Mouse (Mus musculus) heart, embryonic 14.5 days (tissue): ENCODE data around the gene Gpr31b. TPM values are rescaled to one million over a fixed set of nuclear protein-coding genes. Genes with fewer than 3 reads are reported as not detected.
"Not testable (repeated sequence)": the region's sequence is repeated elsewhere in the genome, so short reads cannot be mapped to it uniquely, and the experiment has no call there.

Experiments
- ATAC-seq: fragments of 200-750 bp; cut with Nextera tagmentation; 2 replicates; pipeline ENCODE4 v1.8.0; 2017; ENCODE audit warnings: low read depth, moderate TSS enrichment; ENCODE audit not compliant: insufficient number of reproducible peaks, insufficient read depth, low FRiP score
- H3K27ac ChIP-seq, 2 experiments: fragments of 200-500 bp in 1 of 2; fragments of 300-500 bp in 1 of 2; sonication (generic) in 1 of 2; replicated peaks in 1 of 2; 2 replicates each; pipeline ENCODE4 v1.5.1; 2012 to 2014; ENCODE audit warnings: low read depth in 2 of 2, low read length in 2 of 2, control low read depth in 1 of 2, mild to moderate bottlenecking in 1 of 2, mixed read lengths in 1 of 2; ENCODE audit not compliant: control insufficient read depth in 1 of 2, insufficient read depth in 1 of 2
- H3K27me3 ChIP-seq: fragments of 300-500 bp; sonication (generic); 2 replicates; pipeline ENCODE4 v1.6.1; 2014; ENCODE audit warnings: mild to moderate bottlenecking, low read length, control low read depth; ENCODE audit not compliant: control insufficient read depth, insufficient read depth
- H3K36me3 ChIP-seq: fragments of 300-500 bp; sonication (generic); 2 replicates; pipeline ENCODE4 v1.6.1; 2014; ENCODE audit warnings: mild to moderate bottlenecking, control low read depth, low read length, mixed read lengths; ENCODE audit not compliant: control insufficient read depth, insufficient read depth
- H3K4me1 ChIP-seq, 2 experiments: fragments of 200-500 bp in 1 of 2; fragments of 300-500 bp in 1 of 2; sonication (generic) in 1 of 2; 2 replicates each; pipeline ENCODE4 v1.6.1; 2012 to 2014; ENCODE audit warnings: low read length in 2 of 2, control low read depth in 1 of 2, mixed read lengths in 1 of 2; ENCODE audit not compliant: control insufficient read depth in 2 of 2, insufficient read depth in 2 of 2
- H3K4me2 ChIP-seq: fragments of 300-500 bp; sonication (generic); 2 replicates; pipeline ENCODE4 v1.6.1; 2014; ENCODE audit warnings: mild to moderate bottlenecking, low read length
- H3K4me3 ChIP-seq, 2 experiments: fragments of 200-500 bp in 1 of 2; fragments of 300-500 bp in 1 of 2; sonication (generic) in 1 of 2; 2 replicates each; pipeline ENCODE4 v1.5.1; 2012 to 2014; ENCODE audit warnings: low read length in 2 of 2, mild to moderate bottlenecking in 2 of 2, control low read depth in 1 of 2, low read depth in 1 of 2, moderate library complexity in 1 of 2; ENCODE audit not compliant: control insufficient read depth in 1 of 2, insufficient read depth in 1 of 2
- H3K9ac ChIP-seq: fragments of 300-500 bp; sonication (generic); 2 replicates; pipeline ENCODE4 v1.6.1; 2014; ENCODE audit warnings: mild to moderate bottlenecking, low read length
- H3K9me3 ChIP-seq: fragments of 300-500 bp; sonication (generic); 2 replicates; pipeline ENCODE4 v1.6.1; 2016; ENCODE audit warnings: low read length, control low read depth; ENCODE audit not compliant: control insufficient read depth
- WGBS: fragments of 180-500 bp; shearing (Covaris S2); extraction: QIAGEN DNeasy Blood & Tissue Kit; methylation state at CpG from one replicate; pipeline ENCODE4 v1.1.7; 2014; 5-methylcytosine and 5-hydroxymethylcytosine counted together
- polyA plus RNA-seq: library from polyadenylated mRNA; unstranded; fragments of >200 nt; fragmentation: Nextera tagmentation; extraction: Ambion mirVana; gene quantifications from 2 replicates; pipeline ENCODE4 v1.2.1, GENCODE M21; 2014

Gpr31b gene
- polyA plus RNA-seq, 1 experiment from 2014 or later = 0.30 TPM

- WGBS = 81% methylated on average over 3 of the region's 4 CpGs
- not testable (repeated sequence) for H3K36me3 ChIP-seq, H3K9me3 ChIP-seq, H3K4me3 ChIP-seq, H3K27ac ChIP-seq, H3K4me1 ChIP-seq, H3K9ac ChIP-seq, H3K4me2 ChIP-seq, H3K27me3 ChIP-seq, ATAC-seq
Observed at GRCm38 (mm10) chr17:13060804-13061203, 8.7 kb upstream of the Gpr31b start, which contains the start of gene Tcp10b. Tcp10b (plus strand) TSS chr17:13061104.

GRCm38 (mm10) chr17:13043846-13044673 is 8.0 kb downstream of the Gpr31b start:
- H3K27me3 ChIP-seq, H3K9ac ChIP-seq, H3K4me1 ChIP-seq, H3K36me3 ChIP-seq, H3K27ac ChIP-seq, H3K4me3 ChIP-seq, ATAC-seq, H3K4me2 ChIP-seq, H3K9me3 ChIP-seq: not testable (repeated sequence)
- 1% methylated on average over 3 of the region's 4 CpGs for WGBS

- WGBS = 85% methylated on average over 3 of the region's 12 CpGs
- not testable (repeated sequence) for H3K9me3 ChIP-seq, H3K36me3 ChIP-seq, H3K9ac ChIP-seq, H3K4me1 ChIP-seq, H3K4me2 ChIP-seq, H3K4me3 ChIP-seq, ATAC-seq, H3K27me3 ChIP-seq, H3K27ac ChIP-seq
Observed at GRCm38 (mm10) chr17:13036627-13037192, 15.4 kb downstream of the Gpr31b start.

- H3K9me3 ChIP-seq = no peaks in the 10 kb centered on the region
- WGBS = 78% methylated on average over 3 of the region's 3 CpGs
- H3K9ac ChIP-seq = no peak overlapping the region
- H3K27ac ChIP-seq = no peak overlapping the region
- no peaks in the 10 kb centered on the region for H3K27me3 ChIP-seq
- no peak overlapping the region for H3K4me3 ChIP-seq
- peaks cover 3 to 10% of the 10 kb centered on the region in 2 experiments; a peak in 2 of 4 replicates for H3K4me1 ChIP-seq
- no peak for ATAC-seq
- no peak overlapping the region for H3K4me2 ChIP-seq
- H3K36me3 ChIP-seq = peaks cover 65% of the 10 kb centered on the region
Observed at GRCm38 (mm10) chr17:13013316-13013715, 38.8 kb downstream of the Gpr31b start.

- Histone ChIP-seq H3K36me3 (peaks cover 48% of the 10 kb centered on the region), H3K4me2 (0 out of 2 replicates have a peak overlapping the region, but pooled peaks have one; percentile 73), H3K4me1 (peaks cover 3 to 10% of the 10 kb centered on the region in 2 experiments; a peak in 2 of 4 replicates), H3K27ac (no peak overlapping the region), H3K9me3 (no peaks in the 10 kb centered on the region), H3K4me3 (no peak overlapping the region), H3K27me3 (no peaks in the 10 kb centered on the region), H3K9ac (no peak overlapping the region)
- 45% methylated on average over 3 of the region's 3 CpGs for WGBS
- ATAC-seq = no peak
Observed at GRCm38 (mm10) chr17:13009887-13010286, 42.2 kb downstream of the Gpr31b start.

GRCm38 (mm10) chr17:13008528-13008927 is 43.6 kb downstream of the Gpr31b start:
- H3K4me1 ChIP-seq = peaks cover 3 to 10% of the 10 kb centered on the region in 2 experiments; a peak in 2 of 4 replicates
- 2% methylated on average over 10 of the region's 10 CpGs for WGBS
- no peak for ATAC-seq

GRCm38 (mm10) chr17:13007730-13008425 is 44.2 kb downstream of the Gpr31b start:
- H3K9me3 ChIP-seq = no peaks in the 10 kb centered on the region
- peak overlapping the region; percentile 61 to 76 for H3K4me3 ChIP-seq
- peaks cover 28% of the 10 kb centered on the region for H3K36me3 ChIP-seq
- no peaks in the 10 kb centered on the region for H3K27me3 ChIP-seq
- H3K27ac ChIP-seq = peak overlapping the region; percentile 92 to 94
- H3K9ac ChIP-seq = peak overlapping the region; percentile 88
- H3K4me1 ChIP-seq = peaks cover 3 to 10% of the 10 kb centered on the region in 2 experiments; a peak in 2 of 4 replicates
- under 1% methylated on average over 70 of the region's 76 CpGs for WGBS
- ATAC-seq = peak; percentile 98
- H3K4me2 ChIP-seq = peak overlapping the region; percentile 73

More at GRCm38 (mm10) chr17:13008528-13008927, 43.6 kb downstream of the Gpr31b start:
- Histone ChIP-seq H3K4me2 (peak overlapping the region; percentile 73), H3K9me3 (no peaks in the 10 kb centered on the region), H3K36me3 (peaks cover 35% of the 10 kb centered on the region), H3K27me3 (no peaks in the 10 kb centered on the region), H3K4me3 (peak overlapping the region; percentile 61 to 76), H3K9ac (peak overlapping the region; percentile 88), H3K27ac (peak overlapping the region; percentile 92 to 94)
